Mouse (Mus musculus) heart, adult 11 months (tissue): ENCODE data around the gene Abhd17b.

Experiments
- DNase-seq: peaks from one replicate; pipeline ENCODE4 v3.0.0; 2022

The Abhd17b gene

DNA sequence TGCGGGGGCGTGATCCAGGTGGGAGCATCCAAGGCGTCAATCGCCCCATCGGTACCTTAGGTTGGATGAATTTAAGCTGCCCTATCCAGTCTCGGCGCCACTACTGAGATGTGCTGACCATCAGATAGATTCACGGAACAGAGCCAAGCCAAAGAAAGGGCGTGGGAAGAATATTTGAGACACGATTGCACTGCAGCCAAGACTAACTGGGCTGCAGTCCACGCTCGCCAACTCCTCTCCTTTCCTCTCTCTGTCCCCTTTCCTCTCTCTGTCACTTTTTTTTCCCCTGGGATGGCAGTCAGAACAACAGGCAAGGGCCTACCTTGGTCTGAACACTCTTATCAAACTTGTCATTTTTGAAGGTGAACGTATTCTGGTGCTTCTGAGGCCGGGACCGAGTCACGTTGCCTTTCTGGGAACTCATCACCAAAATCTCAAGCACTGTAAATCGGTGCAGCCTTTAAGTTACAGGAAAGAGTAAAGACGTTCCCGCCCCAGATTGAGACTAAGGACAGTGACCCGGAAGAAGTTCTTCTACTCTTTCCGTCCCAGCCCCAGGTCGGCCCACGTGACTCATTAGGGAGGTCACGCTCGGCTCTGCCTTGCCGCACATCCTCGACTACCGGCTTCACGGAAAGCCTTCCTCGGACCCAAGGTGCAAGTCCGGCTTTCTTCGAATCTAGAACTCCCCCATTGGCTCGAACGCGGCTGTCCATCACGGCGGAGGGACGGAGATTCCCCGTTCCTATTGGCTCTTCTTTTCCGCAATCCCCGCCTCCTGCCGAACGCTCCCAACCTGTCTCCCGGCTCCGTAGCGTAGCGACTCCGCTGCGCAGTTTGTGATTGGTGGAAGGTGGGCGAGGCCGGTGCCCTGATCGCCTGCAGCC is 457 bp upstream of the Abhd17b start, which contains the start of gene 1110059E24Rik:
1110059E24Rik (minus strand) TSS at position 692 of the 887 bp plus-strand sequence.
- peak; percentile 100 for DNase-seq

DNA sequence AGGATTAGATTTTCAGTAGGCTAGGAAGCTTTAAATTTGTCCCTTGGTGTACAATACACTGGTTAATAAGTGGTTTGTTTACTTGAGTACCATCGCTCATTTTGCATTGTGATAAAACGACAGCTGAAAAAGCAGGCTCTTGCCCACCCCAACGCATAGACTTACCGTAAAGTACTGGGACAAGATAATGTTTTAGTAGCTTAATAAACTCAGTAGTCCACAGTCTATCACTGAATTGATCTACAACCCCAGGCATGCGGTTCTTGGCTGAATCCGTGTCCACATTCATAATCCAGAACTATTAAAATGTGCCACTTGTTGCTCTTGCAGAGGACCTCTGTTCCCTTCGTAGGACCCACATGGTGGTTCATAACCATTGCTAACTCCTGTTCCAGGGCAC is 1.8 kb downstream of the Abhd17b start:
- DNase-seq: no peak

DNA sequence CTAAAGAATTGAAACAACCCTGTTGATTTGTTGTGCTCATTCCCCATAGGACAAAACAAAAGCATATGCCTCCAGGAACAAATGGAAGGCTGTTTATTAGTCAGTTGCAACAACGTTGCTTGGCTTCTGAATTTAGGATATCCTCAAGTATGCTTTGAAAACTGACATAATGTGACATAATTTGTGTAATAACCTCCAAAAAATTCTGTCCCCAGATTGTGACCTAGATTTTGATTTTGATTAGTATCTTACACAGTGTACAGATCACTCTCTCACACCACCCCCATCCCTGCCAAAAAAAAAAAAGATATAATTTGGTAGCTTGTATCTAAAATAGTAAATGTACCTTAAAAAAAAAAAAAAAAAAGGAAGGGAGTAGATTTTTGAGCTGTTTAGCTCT is 7.7 kb downstream of the Abhd17b start:
- no peak for DNase-seq

DNA sequence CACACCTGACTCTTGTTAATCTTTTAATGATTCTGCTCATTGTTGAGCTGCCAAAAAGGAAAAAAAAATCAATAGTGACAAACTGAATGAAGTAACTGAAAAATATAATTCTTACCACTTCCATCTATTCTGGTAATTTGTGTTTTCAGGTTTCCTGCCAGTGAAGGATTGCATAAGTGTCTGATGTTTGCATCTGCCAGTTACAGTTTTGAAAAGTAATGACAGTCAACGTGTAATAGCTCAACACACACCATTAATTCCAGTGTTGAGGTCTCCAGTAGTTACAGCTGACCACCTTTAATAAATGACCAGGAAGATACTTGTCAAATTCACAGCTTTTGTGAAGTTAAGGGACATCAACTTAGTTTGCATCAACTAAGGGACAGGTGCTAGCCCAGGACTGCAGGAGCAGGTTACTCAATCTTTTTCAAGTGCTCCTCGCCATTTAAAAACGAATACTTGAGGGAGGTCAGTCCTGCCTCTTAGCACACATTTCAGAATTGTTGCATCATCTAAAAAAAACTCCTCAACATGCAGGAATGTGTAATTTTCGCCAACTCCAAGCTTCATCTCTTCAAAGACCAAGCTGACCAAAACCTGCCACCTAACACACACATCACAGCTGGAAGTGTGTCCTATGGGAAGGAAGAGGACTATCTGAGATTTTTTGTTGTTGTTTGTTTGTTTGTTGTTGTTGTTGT is 10.9 kb downstream of the Abhd17b start:
- DNase-seq: no peak

DNA sequence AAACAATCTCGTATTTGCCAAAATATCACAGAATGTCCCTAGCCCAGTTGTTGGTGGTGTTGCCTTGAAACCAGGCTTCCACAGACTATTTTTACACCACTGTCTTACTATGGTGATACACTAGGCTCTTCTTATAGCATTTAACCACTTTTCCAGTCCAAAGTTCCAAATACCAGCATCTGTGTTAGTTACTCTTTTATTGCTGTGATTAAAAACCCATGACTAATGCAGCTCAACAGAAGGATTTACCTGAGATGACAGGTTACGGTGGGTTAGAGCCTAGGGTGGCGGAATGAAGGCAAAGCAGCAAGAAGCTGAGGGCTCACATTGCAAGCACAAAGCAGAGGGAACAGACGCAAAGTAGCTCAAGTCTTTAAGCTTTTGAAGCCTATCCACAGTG is 16.7 kb downstream of the Abhd17b start:
- no peak for DNase-seq

DNA sequence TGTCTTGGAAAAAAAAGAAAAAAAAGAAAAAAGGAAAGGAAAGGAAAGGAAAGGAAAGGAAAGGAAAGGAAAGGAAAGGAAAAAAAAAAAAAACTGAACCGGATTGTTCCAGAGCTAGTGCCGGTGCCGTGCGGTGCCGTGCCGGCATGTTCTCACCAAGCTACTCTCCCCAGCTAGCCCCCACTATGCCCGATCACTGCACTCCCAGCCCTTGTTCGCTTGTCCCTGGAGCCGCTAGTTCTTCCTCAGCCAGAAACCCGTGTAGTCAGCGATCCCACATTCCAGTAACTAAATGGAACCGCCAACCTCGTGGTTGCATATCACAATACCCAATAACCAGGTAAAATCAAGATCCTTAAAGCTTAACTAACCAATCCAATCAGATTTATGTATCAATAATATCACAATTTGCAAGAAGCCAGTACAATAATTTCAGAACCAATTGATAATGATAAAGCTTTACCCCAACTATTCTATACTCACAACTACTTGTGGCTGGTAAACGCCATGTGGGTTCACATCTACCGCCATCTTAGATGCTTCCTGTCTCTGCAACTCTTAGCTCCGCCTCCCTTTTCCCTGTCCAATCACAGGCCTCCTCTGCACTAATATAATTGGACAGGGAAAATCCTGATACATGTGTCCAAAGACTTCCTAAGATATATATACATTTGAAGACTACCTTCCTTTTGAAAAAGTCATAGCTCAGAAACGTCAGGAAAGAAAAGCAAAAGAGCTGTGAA is 21.5 kb downstream of the Abhd17b start:
- peak; percentile 84 for DNase-seq

DNA sequence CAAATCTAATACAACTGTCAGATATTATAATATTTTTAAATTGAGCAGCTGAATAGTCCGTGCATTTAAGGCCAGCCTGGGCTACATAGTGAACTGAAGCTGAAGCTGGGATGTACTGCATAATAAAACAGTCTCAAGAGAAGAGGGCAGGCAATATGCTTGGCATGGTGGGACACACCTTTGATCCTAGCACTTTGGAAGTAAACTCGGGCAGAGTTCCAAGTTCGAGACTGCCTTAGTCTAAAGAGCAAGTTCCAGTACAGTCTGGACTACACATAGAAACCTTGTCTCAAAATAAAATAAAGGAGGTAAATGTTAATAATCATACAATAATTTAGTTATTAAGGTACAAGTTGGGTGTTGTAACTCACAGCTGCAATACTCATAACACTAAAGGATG is 27.1 kb downstream of the Abhd17b start:
- no peak for DNase-seq

DNA sequence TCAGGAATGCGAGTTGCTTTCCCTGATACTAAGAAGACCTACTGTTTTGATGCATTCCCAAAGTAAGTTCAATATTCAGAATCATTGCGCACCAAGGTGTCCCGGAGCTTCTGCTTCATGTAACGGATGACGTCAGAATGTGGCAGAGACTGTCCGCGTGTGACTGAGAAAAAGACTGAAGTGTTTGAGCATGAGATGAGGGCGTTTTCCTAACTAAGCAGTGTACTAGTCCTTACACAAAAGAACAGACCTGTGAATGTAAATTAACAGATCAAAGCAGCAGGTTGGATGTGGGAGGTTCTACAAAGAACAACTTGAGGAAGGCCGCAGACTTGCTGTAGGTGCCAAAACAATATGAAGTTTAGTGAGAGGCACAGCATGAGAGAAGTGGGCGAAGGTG is 28.0 kb downstream of the Abhd17b start:
- no peak for DNase-seq

DNA sequence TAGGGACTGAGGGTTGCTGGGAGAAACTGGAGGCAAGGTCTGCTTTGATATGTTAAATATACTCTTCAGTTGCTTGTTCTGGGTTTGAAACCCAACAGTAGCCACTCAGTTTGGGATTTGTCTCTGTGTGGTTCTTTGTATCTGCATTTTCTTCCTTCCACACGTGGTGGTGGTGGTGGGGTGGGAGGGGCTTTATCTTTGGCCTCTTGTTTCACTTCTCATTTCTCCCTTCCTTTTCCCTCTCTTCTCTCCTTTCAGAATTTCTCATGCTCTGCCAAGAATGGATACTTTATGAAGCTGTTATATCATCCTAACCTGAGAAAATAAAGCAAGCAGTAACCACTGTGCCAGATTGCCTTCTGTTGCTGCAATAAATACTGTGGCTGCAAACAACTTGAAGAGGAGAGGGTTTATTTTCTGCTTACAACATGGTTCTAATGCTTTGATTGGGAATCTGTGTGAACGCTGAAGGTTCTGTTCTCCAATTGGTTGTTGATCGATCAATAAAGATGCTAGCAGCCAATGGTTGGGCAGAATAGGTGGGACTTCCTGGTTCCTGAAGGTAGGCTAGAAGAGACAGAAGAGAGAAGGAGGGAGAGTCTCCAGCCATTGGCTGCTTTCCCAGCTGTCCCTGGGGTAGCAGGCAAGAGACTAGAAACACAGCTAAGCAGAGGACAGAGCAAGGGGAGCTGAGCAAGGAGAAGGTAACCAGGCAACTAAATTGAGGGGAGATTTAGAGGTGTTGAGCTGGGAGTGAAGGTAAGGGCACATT is 60.5 kb downstream of the Abhd17b start:
- peak; percentile 97 for DNase-seq

DNA sequence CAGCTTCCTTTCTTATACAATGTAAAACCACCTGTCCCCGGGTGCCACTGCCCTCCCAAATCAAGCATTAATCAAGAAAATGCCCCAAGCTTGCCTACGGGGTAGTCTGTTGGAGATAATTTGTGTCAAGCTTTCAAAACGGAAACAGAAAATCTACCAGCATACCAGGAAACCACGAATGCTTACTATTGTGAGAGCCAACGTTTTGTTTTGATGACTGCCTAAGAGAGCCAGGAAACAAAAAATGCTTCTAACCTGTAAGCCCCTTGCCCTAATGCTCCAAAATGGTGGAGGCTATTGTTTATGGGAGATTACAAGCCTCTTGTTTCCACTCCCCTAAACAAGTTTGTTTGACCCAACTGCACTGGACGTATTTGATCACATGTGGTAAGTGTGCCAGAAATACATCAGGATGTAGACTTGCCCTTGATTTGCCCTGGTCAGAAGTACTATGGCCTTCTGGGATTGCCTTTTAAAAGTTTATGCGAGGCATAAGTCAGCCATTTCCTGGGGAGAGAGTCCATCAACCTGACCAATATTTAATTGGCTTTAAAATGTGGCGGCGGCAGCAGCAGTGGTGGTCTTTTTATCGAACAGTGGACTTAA is 61.4 kb downstream of the Abhd17b start:
- DNase-seq: peak; percentile 83

DNA sequence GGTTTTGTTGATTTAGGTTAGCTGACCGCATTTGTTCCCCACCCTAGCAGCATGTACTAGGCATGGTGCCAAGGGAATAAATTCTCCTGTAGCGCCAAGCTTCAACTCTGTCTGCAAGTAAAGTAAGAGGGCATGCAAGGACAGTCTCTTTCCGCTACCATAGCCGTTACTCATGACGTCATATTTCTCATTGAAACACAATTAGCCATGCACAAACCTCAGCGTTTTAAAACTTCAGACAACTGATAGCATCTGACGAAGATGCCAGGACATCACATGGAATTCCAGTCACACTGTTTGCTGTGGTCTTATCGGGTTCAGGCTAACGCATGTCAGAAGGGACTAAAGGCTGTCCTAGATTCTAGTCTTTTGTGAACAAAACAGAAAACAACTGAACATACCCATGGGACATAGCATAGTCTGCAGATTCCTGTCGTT is 62.0 kb downstream of the Abhd17b start:
- peak; percentile 88 for DNase-seq

DNA sequence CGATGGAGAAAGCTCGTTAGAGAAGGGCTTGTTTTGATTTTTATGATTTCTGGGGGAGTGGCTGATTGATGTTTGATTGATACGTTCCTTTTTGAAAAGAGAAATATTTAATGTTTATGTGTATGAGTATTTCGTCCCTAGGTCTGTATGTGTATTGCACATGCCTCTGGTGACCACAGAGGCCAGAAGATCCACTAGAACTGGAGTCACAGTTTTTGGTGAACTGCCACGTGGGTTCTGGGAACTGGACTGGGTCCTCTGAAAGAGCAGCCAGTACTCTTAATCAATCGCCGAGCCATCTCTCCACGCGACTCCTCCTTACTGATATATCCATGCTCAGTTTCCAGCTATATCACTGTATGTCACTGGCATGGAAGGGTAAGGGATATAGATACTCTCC is 62.5 kb downstream of the Abhd17b start:
- peak; percentile 65 for DNase-seq

DNA sequence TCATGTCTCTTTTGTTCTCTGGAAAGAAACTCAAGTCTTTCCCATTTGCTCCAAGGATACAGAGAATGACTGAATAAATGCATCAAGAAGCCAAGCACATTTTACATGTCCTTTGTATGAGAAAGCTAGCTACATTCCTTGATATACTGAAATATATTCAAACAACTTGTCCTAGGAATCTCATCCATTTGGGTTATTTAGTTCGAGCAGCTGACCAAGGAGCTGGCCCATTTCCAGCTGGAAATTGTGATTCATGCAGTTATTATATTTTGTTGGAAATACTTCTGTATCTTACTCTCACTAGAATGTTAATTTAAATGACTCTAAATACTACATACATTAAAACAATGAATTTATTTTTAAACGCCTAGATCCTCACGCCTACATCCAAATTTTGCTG is 63.5 kb downstream of the Abhd17b start:
- DNase-seq: peak; percentile 17

DNA sequence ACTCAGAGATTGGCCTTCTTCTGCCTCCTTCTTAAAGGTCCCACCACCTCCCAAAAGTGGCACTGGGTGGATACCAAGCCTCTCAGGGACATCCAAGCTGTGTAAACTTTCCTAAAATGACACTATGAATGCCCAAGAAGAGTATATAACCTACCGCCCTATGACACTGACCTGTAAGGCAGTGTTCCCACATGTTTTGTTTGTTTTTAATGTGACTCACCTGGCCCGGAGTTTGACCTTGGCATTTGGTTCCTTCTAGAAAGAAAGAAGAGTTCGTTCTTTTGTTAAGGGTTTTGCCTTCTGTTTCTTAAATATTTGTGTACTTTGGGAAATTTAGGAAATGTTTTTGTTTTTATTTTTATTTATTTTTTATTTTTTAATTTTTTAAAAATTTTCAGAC is 66.2 kb downstream of the Abhd17b start:
- peak; percentile 22 for DNase-seq

DNA sequence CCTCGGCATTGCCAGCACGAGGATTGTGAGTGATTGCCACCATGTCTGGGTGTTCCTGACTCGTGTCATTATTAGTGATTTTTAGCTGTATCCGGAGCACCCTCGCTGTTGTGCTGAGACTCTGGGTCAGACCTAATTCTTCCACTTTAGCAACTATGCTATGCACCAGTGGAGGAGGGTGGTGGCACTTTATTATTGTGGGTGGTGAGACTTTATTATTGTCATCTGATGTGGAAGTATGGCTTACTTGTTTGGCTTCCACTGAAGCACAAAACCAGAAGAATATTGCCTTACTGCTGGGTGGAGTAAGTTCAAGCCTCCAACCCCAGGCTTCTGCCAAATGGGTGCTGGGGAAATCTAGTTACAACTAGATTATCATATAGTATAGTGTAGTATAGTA is 68.0 kb downstream of the Abhd17b start:
- peak; percentile 55 for DNase-seq

DNA sequence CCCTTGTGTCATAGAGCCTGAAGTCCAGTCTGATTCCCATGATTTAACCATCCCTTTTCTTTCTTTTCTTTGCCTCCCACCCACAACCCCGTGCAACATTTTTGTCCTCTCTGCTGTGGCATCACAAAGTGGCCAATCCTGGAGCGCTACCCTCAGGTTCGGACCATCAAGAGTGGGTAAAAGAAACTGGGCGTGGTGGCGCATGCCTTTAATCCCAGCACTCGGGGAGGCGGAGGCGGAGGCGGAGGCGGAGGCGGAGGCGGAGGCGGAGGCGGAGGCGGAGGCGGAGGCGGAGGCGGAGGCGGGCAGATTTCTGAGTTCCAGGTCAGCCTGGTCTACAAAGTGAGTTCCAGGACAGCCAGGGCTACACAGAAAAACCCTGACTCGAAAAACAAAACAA is 70.3 kb downstream of the Abhd17b start:
- peak; percentile 69 for DNase-seq

DNA sequence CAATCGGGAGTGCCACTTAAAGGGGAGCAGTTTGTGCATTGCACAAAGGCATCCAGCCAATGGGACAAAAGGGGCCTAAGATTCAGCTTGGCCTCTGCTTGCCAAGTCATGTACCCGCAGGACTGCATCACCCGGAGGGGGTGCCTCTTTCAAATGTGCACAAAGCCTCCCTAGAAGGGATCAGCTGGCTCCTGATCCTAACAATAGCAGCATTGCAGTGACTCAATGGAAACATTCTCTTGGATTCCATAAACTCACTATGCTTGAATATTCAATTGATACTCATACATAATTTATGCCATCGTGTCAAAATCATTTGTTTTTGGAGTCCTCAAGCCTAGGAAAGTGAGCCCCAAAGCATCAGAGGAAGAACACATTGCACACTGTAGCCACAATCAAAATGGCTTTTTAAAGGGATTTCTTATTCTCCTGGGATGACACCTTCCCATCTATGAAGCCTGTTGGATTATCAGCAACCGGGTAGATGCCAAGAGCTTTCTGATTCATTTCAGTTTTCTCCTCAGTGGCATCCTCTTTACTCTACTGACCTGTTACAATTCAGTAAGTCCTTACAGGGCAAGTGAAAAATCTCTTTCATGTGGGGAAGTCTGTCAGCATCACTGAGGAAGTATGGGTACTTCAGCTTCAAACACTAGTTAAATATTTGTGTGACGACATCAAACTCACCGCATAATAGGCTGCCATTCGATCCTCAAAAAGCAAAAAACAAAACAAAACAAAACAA is 71.1 kb downstream of the Abhd17b start:
- peak; percentile 78 for DNase-seq

DNA sequence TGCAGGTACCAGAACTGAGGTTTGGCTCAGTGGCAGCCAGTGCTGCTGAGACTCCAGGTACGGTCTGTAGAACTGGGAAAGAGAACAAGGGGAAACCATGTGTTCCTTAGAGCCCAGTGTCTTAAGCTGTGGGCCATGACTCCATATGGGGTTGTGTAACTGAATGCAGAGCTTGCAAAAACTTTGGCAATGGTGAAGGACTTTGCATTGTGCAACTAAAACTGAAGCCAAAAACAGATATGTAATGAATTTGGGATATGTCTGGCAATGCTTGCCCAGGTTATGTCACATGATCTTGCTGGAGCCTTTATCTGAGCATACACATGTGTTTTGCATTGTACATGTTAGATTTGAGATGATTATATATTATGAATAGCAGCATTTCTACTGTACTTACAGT is 72.2 kb downstream of the Abhd17b start:
- DNase-seq: peak; percentile 59

DNA sequence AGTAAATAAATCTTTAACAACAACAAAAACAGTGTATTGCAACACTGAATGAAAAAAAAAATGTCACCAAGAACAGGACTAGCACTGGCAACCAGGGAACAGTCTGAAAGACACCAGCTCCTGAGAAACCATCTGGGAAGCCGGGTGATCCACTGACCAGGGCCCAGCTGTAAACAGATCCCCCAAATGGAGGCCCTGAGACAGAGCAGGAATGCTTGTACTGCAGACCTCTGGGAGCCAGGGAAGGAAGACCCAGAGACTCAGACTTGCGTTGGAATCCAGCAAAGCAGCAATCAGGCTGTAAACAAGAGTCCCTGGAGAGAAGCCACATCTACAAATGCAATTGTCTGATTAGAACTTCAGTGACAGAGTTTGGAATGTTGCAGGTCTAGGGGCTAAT is 74.1 kb downstream of the Abhd17b start:
- DNase-seq: peak; percentile 63

DNA sequence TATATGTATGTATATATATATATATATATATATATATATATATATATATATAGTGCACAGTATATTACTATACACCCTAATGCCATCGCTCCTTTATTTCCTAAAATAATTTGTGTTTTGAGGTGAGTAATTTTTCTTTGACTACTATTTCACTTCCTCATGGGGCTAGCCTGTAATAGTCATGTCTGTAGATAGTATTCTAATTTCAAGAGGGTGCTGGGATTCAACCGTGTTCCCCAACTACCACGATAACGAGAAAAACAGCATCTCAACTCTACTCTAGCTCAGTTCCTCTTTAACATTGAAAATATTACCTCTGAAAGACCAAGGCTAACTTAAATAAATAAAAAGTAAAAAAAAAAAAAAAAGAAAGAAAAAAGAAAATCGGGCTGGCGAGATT is 75.4 kb downstream of the Abhd17b start:
- DNase-seq: peak; percentile 8

DNA sequence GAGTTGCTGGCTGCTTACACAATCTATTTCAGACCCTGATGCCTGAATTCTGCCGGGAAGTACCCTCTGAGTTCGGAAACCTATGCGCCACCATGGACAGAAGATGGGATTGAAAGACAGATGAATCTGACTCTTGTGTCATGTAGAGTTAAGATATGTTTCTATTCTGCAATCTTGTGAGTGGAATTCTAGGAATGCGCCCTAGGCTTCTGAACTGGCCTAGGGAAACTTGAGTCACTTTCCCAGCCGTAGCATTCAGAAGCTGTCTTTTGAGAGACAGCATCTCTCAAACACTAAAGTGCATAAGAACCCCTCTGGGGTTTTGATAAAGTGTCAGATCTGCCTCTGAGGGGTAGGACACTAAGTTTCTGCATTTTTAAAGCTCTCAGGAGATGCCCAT is 78.9 kb downstream of the Abhd17b start:
- peak; percentile 40 for DNase-seq
